Mouse (Mus musculus) ES-Bruce4 (cell line): ENCODE data around the gene Pcgf6. TPM values are rescaled to one million over a fixed set of nuclear protein-coding genes. Genes with fewer than 3 reads are reported as not detected.

Experiments used
- H3K27ac ChIP-seq: 2 replicates; pipeline ENCODE4 v1.5.1; 2012; ENCODE audit warnings: low read length, inconsistent platforms; ENCODE audit not compliant: insufficient read depth
- H3K27me3 ChIP-seq: 2 replicates; pipeline ENCODE4 v1.6.1; 2012; ENCODE audit warnings: mild to moderate bottlenecking, low read length, inconsistent platforms; ENCODE audit not compliant: control insufficient read depth, poor library complexity, insufficient read depth, severe bottlenecking
- H3K36me3 ChIP-seq: 2 replicates; pipeline ENCODE4 v1.6.1; 2012; ENCODE audit warnings: inconsistent platforms, mild to moderate bottlenecking, low read length, moderate library complexity; ENCODE audit not compliant: control insufficient read depth, poor library complexity, insufficient read depth, severe bottlenecking
- H3K4me1 ChIP-seq: one replicate; pipeline ENCODE4 v1.8.1; 2011; ENCODE audit warnings: low read length; ENCODE audit not compliant: control insufficient read depth, insufficient read depth
- H3K4me3 ChIP-seq: 2 replicates; pipeline ENCODE4 v1.5.1; 2011; ENCODE audit warnings: low read depth, mild to moderate bottlenecking, low read length
- H3K9ac ChIP-seq: 2 replicates; pipeline ENCODE4 v1.6.1; 2012; ENCODE audit warnings: low read depth, mild to moderate bottlenecking, inconsistent platforms; ENCODE audit not compliant: poor library complexity, severe bottlenecking
- H3K9me3 ChIP-seq: replicated peaks from 2 replicates; pipeline ENCODE4 v1.6.1; 2012; ENCODE audit warnings: mild to moderate bottlenecking, low read length, inconsistent platforms; ENCODE audit not compliant: control insufficient read depth, poor library complexity, insufficient read depth, severe bottlenecking
- CTCF ChIP-seq: IDR thresholded peaks from one replicate; pipeline ENCODE4 v1.8.1; 2011; ENCODE audit warnings: low read depth, low read length
- EP300 ChIP-seq: IDR thresholded peaks from 2 replicates; pipeline ENCODE4 v1.6.1; 2011; ENCODE audit warnings: low read depth, low read length; ENCODE audit not compliant: insufficient read depth
- POLR2A ChIP-seq: IDR thresholded peaks from one replicate; pipeline ENCODE4 v1.8.1; 2011; ENCODE audit warnings: low read length; ENCODE audit not compliant: insufficient read depth
- polyA plus RNA-seq: library from polyadenylated mRNA; stranded (reverse); fragments of >200 nt; gene quantifications from 2 replicates; pipeline ENCODE4 v1.2.4, GENCODE M21; 2011; ENCODE audit warnings: low read depth; ENCODE audit not compliant: missing spikeins, insufficient read depth, insufficient read length

The Pcgf6 gene
- polyA plus RNA-seq, 1 experiment: 73.2 TPM

DNA sequence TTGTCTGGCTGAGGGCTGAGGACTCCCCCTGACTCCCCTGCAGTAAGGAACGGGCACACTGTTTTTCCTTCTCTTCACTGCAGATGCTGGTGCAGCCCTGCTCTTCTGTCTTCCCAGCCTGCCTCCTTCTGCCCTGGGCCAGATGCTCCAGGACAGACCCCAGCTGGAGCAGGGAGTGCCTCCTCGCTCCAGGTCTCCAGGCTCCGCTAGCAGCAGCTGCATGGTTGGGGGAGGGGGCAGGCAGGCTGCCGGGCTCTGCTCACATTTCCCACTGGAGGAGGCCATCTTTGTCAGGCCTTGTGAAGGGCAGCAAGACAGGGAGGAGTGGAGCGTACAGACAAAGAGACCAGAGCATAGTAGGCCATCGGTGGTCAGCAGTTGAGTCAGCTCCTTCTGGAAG lies 31.4 kb downstream of the Pcgf6 start:
- Histone ChIP-seq H3K27ac (peak overlapping the region; percentile 64), H3K9me3 (no peaks in the 10 kb centered on the region), H3K36me3 (peaks cover 6% of the 10 kb centered on the region), H3K9ac (peak overlapping the region; percentile 56), H3K4me3 (peak overlapping the region; percentile 44), H3K4me1 (peaks cover 3% of the 10 kb centered on the region), H3K27me3 (no peaks in the 10 kb centered on the region)
- TF ChIP-seq CTCF (no peak), EP300 (peak; percentile 89), POLR2A (no peak)

DNA sequence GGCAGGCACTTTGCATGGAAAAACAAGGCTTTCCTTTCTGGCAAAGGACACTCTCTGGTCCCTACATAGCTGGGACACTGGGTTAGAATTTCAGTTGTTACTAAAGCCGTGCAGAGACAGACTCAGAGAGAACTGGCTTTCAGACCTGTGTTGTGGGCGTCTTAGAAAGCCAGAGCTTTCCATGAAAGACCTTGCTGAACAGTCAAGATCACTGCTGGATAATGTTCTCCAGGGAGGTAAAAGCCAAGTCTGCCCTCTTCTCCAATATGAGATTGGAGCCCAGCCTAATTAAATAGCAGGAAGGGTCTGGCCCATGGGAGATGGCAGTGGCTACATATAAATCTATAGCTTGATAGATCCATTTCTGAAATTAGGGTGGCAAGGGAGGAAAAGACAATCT lies 32.4 kb downstream of the Pcgf6 start:
- Histone ChIP-seq H3K4me3 (no peak overlapping the region), H3K36me3 (peaks cover 6% of the 10 kb centered on the region), H3K27me3 (no peaks in the 10 kb centered on the region), H3K4me1 (peaks cover under 1% of the 10 kb centered on the region), H3K27ac (peak overlapping the region; percentile 92), H3K9me3 (no peaks in the 10 kb centered on the region), H3K9ac (no peak overlapping the region)
- TF ChIP-seq CTCF (no peak), POLR2A (no peak), EP300 (no peak)

DNA sequence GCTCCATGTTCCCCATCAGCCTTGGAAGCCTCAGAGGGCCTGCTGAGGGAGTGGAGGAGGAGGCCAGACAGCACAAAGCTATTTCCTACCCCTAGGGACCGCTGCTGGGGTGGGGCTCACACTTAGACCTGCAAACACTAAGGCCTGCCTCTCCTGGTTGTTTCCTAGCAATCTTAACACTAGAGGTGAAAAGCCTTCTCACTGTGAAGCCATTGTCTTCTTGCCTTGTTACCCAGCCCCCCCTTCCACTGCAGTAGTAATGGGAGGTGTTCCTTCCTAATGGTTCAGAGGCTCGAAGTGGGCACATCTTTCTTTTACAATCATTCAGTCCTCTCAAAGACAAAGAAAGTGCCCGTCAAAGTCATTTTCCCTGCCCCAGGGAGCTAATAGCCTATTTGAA lies 32.9 kb downstream of the Pcgf6 start:
- H3K4me3 ChIP-seq: no peak overlapping the region
- no peak overlapping the region for H3K9ac ChIP-seq
- H3K36me3 ChIP-seq: peaks cover 6% of the 10 kb centered on the region
- H3K9me3 ChIP-seq: no peaks in the 10 kb centered on the region
- TF ChIP-seq EP300 (peak; percentile 92), CTCF (no peak)
- no peaks in the 10 kb centered on the region for H3K27me3 ChIP-seq
- peak overlapping the region; percentile 92 for H3K27ac ChIP-seq
- peaks cover 1% of the 10 kb centered on the region for H3K4me1 ChIP-seq

DNA sequence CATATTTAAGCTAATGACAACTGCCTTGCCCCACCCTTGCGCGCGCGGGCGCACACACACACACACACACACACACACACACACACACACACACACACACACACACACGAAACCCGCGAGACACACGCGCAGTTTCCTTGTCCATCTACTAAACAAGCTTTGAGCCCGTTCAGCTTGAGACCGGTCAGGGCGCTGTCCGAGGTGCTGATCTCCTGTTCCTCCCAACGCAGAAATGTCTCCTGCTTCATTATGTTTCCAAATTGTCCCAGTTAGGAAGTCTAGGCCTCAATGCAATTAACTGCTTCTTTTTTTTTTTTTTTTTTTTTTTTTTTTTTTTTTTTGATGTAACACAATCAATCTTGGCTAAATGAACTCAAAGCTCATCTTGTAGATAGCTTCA lies 34.2 kb downstream of the Pcgf6 start:
- Histone ChIP-seq H3K27ac (no peak overlapping the region), H3K27me3 (no peaks in the 10 kb centered on the region), H3K4me1 (peaks cover 1% of the 10 kb centered on the region), H3K9me3 (no peaks in the 10 kb centered on the region), H3K9ac (no peak overlapping the region), H3K36me3 (no peaks in the 10 kb centered on the region; the same call in 1 of the 2 replicates), H3K4me3 (peak overlapping the region; percentile 25; the same call in 1 of the 2 replicates)
- TF ChIP-seq EP300 (no peak), CTCF (no peak), POLR2A (no peak)

DNA sequence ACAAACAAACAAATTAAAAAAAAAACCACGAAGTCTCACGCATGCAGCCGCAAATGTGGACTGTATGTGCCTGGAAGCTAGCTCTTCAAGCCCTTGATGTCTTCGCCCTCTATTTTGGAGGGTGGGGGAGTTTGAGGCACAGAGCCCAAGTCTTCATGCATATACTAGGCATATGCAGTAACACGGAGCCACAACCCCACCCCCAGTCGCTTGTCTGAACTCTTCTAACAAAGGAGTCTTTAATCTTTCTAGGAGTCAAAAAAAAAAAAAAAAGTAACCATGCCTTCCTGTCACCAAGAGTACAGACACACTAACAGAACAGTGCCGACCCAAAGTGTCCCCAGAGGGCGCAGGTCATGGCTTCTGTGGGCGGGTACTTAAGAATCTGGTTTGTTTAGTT lies 34.7 kb downstream of the Pcgf6 start:
- Histone ChIP-seq H3K4me1 (peaks cover 1% of the 10 kb centered on the region), H3K27me3 (no peaks in the 10 kb centered on the region), H3K4me3 (peak overlapping the region; percentile 84), H3K9ac (peak overlapping the region; percentile 63), H3K9me3 (no peaks in the 10 kb centered on the region), H3K36me3 (no peaks in the 10 kb centered on the region), H3K27ac (no peak overlapping the region)
- TF ChIP-seq CTCF (no peak), EP300 (no peak), POLR2A (no peak)

DNA sequence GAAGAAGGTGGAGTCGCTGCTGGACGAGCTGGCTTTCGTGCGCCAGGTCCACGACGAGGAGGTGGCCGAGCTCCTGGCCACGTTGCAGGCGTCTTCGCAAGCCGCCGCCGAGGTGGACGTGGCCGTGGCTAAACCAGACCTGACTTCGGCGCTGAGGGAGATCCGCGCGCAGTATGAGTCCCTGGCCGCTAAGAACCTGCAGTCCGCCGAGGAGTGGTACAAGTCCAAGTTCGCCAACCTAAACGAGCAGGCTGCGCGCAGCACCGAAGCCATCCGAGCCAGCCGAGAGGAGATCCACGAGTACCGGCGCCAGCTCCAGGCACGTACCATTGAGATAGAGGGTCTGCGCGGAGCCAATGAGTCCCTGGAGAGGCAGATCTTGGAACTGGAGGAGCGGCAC lies 35.3 kb downstream of the Pcgf6 start:
- Histone ChIP-seq H3K36me3 (no peaks in the 10 kb centered on the region), H3K4me1 (peaks cover 1% of the 10 kb centered on the region), H3K27ac (no peak overlapping the region), H3K4me3 (peak overlapping the region; percentile 84), H3K9ac (peak overlapping the region; percentile 63), H3K27me3 (no peaks in the 10 kb centered on the region), H3K9me3 (no peaks in the 10 kb centered on the region)
- TF ChIP-seq EP300 (no peak), POLR2A (no peak), CTCF (no peak)
